Mouse (Mus musculus) 3134 (cell line): Measurements from ENCODE around the gene Hivep3.

Experiments used
- DNase-seq: peaks from one replicate; pipeline ENCODE4 v3.0.0-alpha.2; 2011; ENCODE audit warnings: low spot score; ENCODE audit not compliant: insufficient read length; ENCODE audit errors: extremely low read depth

Gene Hivep3

DNA sequence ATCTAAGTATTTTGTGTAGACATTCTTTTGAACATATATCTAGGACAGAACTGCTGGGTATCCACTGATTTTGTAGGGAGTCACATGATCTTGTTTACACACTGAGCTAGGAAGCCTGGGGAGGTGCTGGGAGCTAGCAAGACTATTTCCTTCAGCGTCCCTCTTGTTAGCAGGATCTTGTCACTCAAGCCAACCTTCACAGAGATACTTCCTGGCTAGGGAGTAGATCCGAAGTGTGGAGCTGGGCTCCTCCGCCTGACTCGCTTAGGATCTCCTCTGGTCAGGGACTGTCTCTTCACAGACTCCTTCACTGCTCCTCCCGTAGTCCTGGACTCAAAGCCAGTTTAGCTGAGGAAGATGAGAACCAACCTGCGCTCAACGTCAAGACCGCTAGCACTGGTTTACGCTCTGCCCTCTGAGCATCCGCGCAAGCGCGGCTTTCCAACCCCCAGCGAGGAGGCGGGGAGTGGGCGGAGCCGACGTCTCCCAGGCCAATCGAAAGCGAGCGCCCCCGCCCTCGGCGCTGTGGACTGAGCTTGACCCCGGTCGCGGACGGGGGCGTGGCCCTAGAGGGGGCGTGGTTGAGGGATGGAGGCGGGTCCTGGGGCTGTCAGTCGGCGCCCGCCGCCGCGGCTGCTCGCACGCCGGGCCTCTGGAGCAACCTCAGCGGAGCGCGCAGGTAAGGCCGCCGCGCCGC, at the start of gene Hivep3:
Gene Hivep3 (plus strand): TSS at position 601 of the 697 bp plus-strand sequence.
- DNase-seq: peak; percentile 77

DNA sequence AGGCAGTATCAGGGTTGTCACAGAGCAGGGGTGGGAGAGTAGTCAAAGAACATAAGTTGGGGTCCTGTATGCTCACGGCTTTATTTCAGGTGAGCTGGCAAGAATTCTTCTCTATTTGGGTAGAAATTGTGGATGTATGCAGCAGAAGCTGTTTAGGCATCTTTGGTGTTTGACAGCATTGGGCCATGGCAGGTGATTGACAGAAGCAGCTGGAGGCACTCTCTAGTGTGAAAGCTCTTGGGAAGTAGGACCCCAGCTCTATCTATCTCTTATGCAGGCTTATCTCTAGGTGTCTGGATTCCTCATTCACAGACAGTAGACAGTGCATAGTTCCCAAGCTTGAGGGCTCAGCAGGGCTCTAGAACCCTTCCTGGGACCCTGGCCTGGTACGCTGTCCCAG, 47.8 kb upstream of the Hivep3 start:
- no peak for DNase-seq

DNA sequence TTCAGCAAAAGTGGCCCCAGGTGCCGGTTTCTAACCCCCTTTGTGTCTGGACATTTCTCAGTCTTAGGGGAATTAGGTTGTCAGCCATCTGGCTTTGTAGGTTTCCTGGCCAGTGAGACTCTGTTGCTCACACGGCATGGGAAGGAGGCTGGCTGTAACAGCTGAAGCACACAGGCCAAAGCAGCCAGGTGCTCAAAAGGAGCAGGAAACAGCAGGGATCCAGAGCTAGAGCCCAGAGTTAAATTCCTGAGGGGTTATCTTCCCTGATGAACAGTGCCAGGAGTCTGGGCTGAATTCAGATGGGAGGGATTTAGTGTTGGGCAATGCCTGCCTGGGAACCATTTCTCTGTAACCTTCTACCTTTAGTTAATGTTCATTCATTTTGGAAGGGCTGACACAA, 35.2 kb upstream of the Hivep3 start:
- no peak for DNase-seq

DNA sequence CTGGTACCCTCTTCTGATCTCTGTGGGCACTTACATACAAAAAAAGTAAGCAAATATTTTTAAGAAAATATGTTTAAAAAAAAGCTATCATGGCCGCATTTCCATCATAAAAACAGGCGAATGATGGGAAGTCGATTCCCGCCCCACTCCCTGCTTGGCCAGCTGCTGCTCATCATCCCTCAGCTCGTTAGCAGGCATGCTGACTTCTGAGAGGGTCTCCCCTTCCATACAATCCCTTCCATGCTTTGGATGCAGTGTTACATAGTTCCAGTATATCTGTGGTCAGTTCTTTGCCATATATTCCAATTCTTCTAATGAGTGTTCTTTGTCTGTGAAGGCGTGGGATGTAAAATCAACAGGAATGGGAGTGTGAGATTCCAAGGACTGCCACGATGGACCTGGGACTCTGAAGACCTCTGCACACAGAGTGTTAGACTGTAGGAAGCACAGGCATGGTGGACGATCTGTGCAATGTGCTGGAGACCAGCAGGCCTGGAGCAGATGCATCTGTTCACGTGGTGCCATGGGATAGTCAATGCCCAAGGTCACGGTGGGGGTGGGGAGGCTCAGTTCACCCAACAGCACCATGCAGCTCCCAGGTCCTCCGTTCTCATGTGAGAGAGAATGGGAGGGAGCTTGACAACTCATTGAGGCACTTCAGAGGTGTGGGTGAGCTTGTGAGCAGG, 32.2 kb upstream of the Hivep3 start:
- no peak for DNase-seq

DNA sequence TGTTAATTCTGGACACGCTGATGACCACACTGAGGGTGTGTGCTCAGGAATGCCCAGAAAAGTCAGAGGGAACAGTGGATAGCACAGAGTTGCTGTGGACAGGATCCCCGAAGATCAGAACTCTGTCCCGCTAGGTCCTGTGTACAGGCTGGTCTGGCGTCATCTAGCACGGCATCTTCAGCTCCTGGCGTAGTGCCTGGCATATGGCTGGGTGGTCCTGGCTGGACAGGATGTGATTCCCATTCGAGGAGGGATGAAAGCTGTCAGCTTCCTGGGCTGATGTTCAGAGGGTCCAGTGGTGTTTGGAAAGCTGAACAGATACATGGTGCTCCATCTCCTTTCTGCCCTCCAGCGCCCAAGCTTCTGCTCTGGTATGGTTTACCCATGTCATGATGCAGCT, 29.6 kb upstream of the Hivep3 start:
- no peak for DNase-seq

DNA sequence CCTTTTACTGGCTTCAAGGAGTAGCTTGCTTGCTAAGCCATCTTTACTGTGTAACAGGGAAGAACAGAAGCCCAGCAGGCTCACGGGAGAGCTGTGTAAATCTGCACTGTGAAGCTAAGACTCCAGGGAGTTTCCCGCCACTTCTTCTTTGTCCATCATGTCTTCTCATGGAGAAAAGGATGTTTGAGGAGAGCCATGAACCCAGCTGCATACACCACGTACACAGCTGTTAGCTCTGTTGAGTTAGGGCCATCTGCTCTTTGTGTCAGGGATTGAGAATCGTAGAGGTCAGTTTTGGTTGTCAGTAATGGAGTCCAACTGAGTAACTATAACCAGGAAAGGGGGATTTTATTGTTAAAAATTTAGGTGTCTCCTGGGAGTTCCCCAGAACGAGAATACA, 26.3 kb upstream of the Hivep3 start:
- DNase-seq: no peak

DNA sequence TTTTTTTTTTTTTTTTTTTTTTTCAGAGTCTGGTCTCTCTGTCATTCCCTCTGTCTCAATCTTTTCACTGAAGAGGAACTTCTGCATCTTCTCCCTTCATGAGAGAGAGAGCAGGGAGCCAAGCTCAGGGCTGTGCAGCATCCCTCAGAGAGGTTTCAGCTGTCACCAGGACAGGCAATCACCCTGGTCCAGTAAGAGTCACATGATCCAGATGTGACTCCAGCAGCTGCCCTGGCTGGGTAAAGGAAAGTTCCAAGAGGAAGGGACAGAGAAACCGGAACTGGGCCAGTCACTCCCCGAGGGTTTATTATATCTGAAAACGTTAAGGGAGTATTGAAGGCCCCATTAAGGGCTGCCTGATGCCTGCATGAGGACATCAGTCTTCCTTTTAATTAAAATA, 25.8 kb upstream of the Hivep3 start:
- DNase-seq: no peak

DNA sequence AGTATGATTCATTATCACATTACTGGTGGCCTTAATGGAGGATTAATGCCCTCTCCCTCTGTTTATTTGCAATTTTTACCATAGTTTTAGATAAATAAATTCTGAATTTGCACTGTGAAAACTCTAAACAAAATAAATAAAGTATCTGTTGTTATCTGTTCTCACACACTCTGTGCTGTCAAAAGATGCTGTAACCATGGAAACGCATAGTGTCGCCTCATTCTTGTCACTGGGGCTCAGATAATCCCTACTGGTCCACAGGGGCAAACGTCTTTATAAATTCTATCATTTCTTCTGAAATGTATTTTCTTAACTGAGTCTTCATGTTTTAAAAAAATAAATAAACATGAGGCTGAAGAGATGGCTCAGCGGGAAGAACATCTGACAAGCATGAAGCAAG, 23.4 kb upstream of the Hivep3 start:
- DNase-seq: no peak

DNA sequence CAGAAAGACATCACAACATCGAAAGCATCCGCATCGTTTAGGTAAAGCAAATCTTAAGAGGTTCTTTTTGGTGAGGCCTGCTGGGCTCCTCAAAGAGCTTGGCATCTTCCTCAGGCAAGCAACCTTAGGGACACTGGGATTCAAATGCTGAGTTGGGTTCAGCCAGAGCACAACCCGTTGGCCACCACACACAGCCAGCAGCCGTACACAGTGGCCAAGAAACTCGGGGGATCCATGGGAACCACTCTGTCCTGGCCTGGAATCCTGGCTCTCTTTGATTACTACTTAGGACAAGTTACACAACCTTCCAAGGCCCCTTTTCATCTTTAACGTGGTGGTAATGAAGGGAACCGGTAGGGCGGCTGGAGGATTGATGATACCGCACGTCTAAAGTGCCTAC, 16.1 kb upstream of the Hivep3 start:
- DNase-seq: no peak

DNA sequence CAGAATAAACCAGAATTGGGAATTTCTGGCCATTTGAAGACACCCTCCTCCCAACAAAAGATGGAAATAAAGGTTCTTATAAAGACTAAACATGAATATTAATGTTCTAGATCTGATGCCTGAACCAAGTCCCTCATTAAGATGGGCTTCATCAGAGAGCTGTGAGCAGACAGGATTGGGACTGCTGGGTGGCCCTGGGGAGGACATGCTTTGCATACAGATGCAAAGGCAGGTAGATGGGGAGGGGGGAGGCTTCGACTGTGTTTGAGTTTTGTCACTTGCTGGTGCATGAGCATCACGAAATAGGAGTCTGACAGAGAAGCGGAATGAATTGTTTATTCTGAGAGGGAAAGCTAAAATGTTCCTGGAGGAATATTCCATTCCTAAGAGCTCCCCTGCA, 12.1 kb upstream of the Hivep3 start:
- DNase-seq: no peak

DNA sequence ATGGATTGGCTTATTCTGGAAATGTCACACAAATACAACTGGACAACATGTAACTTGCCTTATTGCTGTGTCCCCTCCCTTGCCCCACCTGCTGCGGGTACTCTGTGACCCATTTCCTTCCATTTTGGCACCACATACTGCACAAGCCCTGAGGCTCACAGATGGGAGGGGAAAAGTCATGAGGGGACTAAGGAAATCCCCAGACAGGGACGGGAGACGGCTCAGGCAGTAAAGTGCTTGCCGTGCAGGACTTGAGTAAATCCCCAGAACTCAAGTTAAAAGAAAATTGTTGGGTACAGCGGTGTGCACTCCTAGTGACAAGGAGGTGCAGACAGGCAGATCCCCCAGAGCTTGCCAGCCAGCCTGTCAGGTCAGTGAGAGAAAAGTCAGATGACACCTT, 7.5 kb upstream of the Hivep3 start:
- DNase-seq: no peak

DNA sequence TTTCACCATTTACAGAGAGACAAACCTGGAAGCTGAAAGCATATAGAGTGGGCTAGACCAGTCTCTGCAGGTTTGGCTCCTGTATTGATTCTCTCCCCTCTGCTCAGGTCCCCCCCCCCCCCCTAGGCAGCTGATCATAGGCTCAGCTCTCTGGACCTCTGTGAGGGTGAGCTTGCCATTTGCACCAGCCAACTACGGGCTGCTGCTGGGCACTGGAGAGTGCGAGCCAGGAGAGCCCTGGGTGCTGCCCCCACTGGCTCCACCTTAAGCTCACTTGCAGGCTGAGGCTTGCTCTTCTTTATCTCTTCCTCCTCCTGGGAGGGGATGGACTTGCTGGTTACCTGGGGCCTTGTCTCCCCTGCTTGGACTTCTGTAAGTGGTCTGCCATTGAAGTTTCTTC, 5.7 kb upstream of the Hivep3 start:
- DNase-seq: no peak

DNA sequence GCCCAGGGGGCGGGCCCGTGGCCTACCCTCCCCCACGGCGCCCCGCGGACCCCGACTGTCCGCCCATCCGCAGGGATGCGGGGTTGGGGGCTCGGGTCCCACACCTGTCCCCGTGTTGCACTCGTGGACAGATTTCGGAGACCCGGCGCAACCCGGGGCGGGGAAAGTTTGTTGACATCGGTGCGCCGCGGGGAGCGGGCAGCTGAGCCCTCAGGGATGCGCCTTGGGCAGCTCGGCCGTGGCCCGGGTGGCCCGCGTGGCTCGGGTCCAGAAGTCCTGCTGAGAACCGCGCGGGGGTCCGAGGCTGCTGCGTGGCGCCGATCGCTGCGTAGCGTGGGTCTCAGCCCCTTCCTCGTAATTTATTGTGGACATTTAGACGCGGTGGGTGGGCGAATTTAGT, 358 bp downstream of the Hivep3 start:
- DNase-seq: no peak

DNA sequence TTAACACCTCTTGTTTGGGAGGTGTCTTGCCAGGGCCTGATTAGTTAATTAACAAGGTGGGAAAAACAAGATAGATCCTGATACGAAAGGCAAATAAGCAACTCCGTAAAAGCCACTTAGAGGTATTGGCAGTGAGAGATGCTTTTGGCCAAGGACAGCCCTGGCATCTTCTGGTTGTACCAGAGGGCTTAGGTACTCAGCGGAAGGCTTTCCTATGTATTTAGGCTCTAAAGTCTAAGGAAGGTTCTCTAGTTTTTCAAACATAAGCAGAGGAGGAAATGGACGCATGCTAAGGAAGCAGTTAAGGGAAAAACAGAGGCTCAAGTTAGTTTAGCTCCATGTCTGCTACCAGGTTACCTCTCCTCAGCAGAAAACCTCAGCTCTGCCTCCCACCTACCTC, 768 bp downstream of the Hivep3 start:
- no peak for DNase-seq

DNA sequence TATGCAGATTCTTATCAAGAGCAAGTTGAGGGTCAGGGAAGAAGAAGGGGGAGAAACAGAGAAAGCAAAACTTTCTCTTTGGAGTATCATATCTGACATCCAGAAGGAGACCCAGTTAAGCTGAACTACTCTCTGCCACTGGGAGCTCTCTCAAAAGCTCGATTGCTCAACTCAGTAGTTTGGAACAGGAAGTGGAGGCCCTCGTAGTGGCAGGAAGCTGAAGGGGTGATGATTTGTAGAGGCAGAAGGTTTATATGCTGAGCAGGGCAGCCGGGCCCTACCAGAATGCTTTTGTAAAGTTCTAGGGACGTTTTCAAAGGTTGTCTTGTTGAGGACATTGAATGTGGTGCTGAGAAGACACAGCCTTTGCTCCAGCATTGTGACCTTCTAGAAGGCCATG, 5.1 kb downstream of the Hivep3 start:
- no peak for DNase-seq

DNA sequence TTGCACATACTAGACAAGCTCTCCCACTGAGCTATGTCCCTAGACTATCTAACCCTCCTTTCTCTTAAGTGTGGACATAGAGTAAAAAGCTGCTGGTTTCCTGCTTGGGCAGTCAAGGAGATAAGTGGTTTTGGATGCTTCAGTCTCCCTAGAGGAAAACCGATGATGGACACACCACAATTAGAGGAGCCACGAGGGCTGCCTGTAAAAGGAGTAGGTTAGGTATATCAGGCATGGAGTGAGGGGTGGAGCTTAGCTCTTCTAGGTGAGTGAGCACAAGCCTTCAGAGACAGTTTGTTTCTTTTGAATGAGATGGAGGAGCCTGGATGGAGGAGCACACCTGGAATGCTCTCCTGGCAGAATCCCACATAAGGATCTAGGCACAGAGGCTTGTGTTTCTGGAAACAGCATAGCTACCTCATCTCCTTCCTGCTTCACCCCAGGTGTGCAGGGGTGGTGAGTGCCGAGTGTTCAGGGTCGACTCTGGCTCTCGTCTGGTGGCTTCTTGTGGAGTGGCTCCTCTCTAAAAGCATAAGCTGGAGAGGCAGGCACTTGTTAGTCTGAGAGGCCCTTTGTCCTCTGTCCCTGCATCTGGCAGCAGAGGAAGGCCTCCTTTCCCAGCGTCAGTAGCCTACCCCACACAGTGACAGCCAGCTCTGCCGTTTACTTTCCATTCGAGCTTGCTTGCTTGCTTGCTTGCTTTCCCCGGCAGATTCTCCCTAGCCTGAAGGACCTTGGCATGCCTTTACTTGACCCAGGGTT, 5.9 kb downstream of the Hivep3 start:
- no peak for DNase-seq

DNA sequence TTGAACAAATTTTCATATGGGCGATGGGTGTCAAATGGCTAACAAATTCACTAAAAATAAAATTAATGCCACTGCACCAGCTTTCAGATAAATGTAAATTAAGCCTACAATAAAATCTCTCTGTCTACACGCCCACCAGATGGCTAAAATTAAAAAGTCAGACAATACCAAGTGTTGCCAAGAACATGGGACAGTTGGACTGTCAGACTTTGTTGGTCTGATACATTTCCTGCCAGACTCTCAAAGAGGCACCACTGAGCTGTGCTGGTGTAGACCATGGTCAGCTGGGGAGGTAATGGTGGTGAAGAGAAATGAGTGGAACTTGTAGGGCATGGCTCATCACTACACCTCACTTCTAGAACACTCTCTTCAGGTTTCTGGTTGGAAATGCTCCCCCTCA, 14.8 kb downstream of the Hivep3 start:
- DNase-seq: no peak

DNA sequence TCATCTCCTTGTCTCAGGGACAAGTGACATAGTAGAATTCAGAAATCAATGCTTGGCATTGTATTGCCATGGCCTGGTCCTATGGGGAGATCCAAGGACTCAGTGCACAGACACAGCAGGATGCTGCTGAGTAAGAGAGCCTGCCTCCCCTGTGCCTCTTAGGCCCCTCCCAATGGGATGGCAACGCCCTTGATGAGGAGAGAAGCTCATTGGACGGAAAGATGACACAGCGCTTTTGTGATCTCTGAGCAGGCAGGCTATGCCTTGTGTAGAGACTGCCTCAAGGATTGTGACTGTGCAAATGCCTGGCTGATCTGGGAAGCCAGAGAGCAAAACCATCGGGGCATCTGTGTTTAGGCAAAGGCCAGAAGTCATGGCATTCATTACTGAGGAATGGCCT, 16.6 kb downstream of the Hivep3 start:
- peak; percentile 21 for DNase-seq

DNA sequence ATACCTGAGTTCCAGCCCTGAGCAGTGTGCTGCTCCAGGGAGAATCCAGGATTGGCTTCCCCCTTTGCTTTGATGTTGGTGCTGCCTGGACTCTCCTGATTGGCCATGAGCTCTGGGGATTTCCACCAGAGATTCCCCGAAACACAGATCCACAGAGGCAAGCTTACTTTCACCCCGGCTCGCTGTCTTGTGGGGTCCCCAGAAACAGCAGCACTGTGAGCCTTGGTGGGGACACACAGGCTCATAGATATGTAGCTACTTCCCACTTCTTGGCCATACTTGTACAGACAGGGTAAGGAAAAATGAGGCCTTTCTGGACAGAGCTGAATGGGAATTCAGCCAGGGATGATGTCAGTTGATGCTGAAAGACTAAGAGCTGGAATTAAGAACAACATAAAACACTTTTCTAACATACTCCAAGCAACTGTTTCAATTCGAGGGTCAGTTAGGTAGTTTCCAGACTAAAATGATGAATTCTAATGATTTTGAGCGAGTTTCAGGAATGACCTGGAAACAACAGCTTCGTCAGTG, 17.2 kb downstream of the Hivep3 start:
- no peak for DNase-seq

DNA sequence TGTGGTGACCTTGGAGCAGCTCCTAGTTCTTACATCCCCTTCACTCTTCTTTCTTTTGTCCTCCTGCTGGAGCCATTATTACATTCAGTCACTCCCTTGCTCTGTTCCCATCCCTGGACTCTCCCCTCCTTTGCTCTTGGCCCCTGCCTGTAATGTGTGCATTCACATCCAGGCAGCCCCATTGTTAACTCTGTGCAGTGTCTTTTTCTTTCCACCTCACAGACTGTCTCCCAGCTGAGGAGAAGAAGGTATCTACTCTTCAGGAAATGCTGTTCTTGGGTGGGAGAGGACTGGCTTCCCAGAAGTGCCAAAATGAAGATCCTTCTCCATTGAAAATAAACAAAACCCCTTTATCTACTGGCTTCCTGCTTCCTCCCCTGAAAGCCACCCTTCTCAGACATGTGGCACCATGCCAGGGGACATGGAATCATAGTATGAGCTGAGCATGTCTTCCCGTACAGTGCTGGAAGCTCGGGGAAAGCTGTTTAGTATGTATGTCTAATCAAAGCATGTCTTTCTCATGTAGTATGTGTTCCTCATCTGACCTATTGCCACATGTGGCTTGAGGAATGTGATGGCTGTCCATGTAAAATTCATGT, 17.9 kb downstream of the Hivep3 start:
- no peak for DNase-seq

DNA sequence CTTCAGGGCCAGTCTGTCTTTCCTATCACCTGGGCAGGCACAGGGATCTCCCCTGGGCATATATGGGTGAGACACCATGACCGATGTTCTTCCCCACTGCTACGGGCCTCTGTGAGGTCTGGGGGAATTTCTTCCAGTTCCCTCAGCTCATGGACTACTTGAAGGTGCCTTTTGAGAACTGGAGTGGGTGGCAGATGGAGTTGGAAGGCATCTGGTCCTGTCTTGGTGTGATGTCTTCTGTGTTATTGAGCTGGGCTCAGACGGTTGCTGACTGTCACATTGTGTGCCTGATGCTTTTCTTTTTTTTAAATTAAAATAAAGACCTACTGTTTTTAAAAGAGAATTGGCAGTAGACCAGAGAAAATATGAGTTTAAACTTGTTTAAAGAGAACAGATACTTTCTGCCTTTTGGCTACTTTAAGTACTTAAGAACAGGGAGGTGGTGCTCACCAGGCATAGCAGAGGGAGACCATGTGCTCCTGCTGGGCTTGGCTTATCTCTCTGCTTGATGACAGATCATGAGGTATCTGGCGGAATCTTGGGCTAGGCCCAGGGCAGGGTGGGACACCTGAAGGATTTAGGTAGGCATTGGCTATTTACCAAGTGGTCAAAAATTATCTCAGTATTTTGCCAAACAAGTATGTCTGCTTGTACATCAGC, 26.1 kb downstream of the Hivep3 start:
- no peak for DNase-seq
